14 mouse cellular contexts compared by ENCODE assay signal in genomic region chr12:81170076-81170475, GRCm38 (mm10).
DNase-seq lines count a peak whose midpoint lies in the region; ATAC-seq and TF ChIP-seq lines count a peak whose summit lies in the region.
"Had no signal": no experiment of that assay in that cellular context is flagged by ENCODE, and none has a peak within 500 bp of the region (broad histone marks: within the 10 kb centered on the region; RNA-seq: fewer than 3 reads in every experiment).

No protein-coding gene starts in this region.

- ATAC-seq in heart, postnatal 0 days (ENCODE audit: insufficient read depth, low read depth), result no peak
- no peak for ATAC-seq in heart, embryonic 11.5 days (replicated peaks; ENCODE audit: insufficient number of reproducible peaks, low FRiP score, low TSS enrichment)
- ATAC-seq in lung, embryonic 14.5 days (ENCODE audit: insufficient read depth), result no peak
- ATAC-seq: CD4-positive, CD25-positive, alpha-beta regulatory T cell, adult 4 months; forebrain, embryonic 15.5 days had no signal

- H3K4me1 ChIP-seq in heart, postnatal 0 days (ENCODE audit: control insufficient read depth, insufficient read depth), result no peaks in the 10 kb centered on the region
- H3K4me1 ChIP-seq in heart, embryonic 11.5 days (ENCODE audit: control insufficient read depth, insufficient read depth, low read length), result no peaks in the 10 kb centered on the region
- no peaks in the 10 kb centered on the region for H3K4me1 ChIP-seq in lung, embryonic 14.5 days (ENCODE audit: insufficient read depth)
- no peaks in the 10 kb centered on the region for H3K4me1 ChIP-seq in CH12.LX (ENCODE audit: control insufficient read depth in 1 of 2, insufficient read depth in 2 of 2)
- H3K4me1 ChIP-seq: forebrain, embryonic 15.5 days had no signal

- WGBS in heart, postnatal 0 days, result 73% methylated on average over 2 of the region's 2 CpGs
- WGBS in heart, embryonic 11.5 days (ENCODE audit: insufficient replicate concordance), result 82% methylated on average over 2 of the region's 2 CpGs
- 74% methylated on average over 2 of the region's 2 CpGs for WGBS in lung, embryonic 14.5 days

- no peak for TF ChIP-seq POLR2A in CH12.LX (IDR thresholded peaks at IDR 0.05; ENCODE audit: low read depth, low read length)
- TF ChIP-seq POLR2A in brain, embryonic 14.5 days (IDR thresholded peaks at IDR 0.05; ENCODE audit: borderline replicate concordance, extremely low read depth, insufficient read depth, insufficient read length, poor library complexity, severe bottlenecking), result no peak

- dilution Hi-C loops in CH12.LX (cut with MboI; ENCODE audit: extremely low pct_ligation_motif_present, extremely low pct_unique_long_range_greater_than_20kb, low sequenced_read_pairs), result no loop called here

- no peak for DNase-seq in heart, postnatal 0 days (ENCODE audit: low spot score)
- no peak for DNase-seq in lung, embryonic 14.5 days
- DNase-seq in lung, postnatal 14 days, result no peak
- DNase-seq in CH12.LX (ENCODE audit: extremely low read depth), result peak; percentile 17
- DNase-seq in brain, embryonic 14.5 days (ENCODE audit: low read depth), result no peak
- DNase-seq in spleen, postnatal 14 days (ENCODE audit: low spot score in 2 of 2), result no peak
- DNase-seq: heart, postnatal 36 days; kidney, adult 11 months; layer of hippocampus, adult 9-11 months had no signal

- no peaks in the 10 kb centered on the region for H3K79me2 ChIP-seq in CH12.LX (replicated peaks; ENCODE audit: control insufficient read depth, extremely low read depth, insufficient read depth, poor library complexity, severe bottlenecking)

- in situ Hi-C loops in CH12.LX (cut with MboI; ENCODE audit: low pct_ligation_motif_present, low pct_unique_long_range_greater_than_20kb, low sequenced_read_pairs), result no loop called here

- peak; percentile 15; the same call in 1 of the 2 replicates for TF ChIP-seq CTCF in heart, postnatal 0 days (IDR thresholded peaks at IDR 0.05; ENCODE audit: low read depth)
- peak; percentile 38 for TF ChIP-seq CTCF in lung, embryonic 14.5 days (IDR thresholded peaks at IDR 0.05; ENCODE audit: low read depth)
- TF ChIP-seq CTCF in CH12.LX (conservative IDR thresholded peaks at IDR 0.05 in 1 of 2, IDR thresholded peaks at IDR 0.05 in 1 of 2; ENCODE audit: low read depth in 2 of 2, low read length in 2 of 2), result peak; percentile 53 to 62; a peak in 3 of 4 replicates
- TF ChIP-seq CTCF in brain, embryonic 14.5 days (IDR thresholded peaks at IDR 0.05; ENCODE audit: borderline replicate concordance, extremely low read depth, insufficient read depth, insufficient read length), result peak; percentile 43; the same call in 1 of the 2 replicates

- H3K27me3 ChIP-seq in heart, postnatal 0 days (ENCODE audit: control insufficient read depth, insufficient read depth, low read length), result no peaks in the 10 kb centered on the region
- no peaks in the 10 kb centered on the region for H3K27me3 ChIP-seq in heart, embryonic 11.5 days (ENCODE audit: control insufficient read depth, insufficient read depth, low read length)
- no peaks in the 10 kb centered on the region for H3K27me3 ChIP-seq in lung, embryonic 14.5 days (ENCODE audit: insufficient read depth, low read length)
- H3K27me3 ChIP-seq in CH12.LX (replicated peaks), result no peaks in the 10 kb centered on the region
- H3K27me3 ChIP-seq: forebrain, embryonic 15.5 days had no signal

- no peak overlapping the region for H3K9ac ChIP-seq in heart, postnatal 0 days (replicated peaks; ENCODE audit: low read depth, low read length)
- no peak overlapping the region for H3K9ac ChIP-seq in heart, embryonic 11.5 days (ENCODE audit: low read depth, low read length)
- H3K9ac ChIP-seq in lung, embryonic 14.5 days, result no peak overlapping the region
- H3K9ac ChIP-seq in CH12.LX (ENCODE audit: insufficient read depth, low read depth), result no peak overlapping the region
- H3K9ac ChIP-seq: forebrain, embryonic 15.5 days; limb, embryonic 12.5 days had no signal

- no peak for TF ChIP-seq EP300 in heart, postnatal 0 days (IDR thresholded peaks at IDR 0.05; ENCODE audit: low read depth)
- no peak for TF ChIP-seq EP300 in CH12.LX (IDR thresholded peaks at IDR 0.05; ENCODE audit: low read length)

- H3K4me3 ChIP-seq in heart, postnatal 0 days (ENCODE audit: low read depth, low read length), result no peak overlapping the region
- no peak overlapping the region for H3K4me3 ChIP-seq in heart, embryonic 11.5 days (ENCODE audit: low read depth, low read length)
- H3K4me3 ChIP-seq in lung, embryonic 14.5 days (ENCODE audit: low read depth, low read length), result no peak overlapping the region
- H3K4me3 ChIP-seq in CH12.LX (replicated peaks in 1 of 3; ENCODE audit: low read depth in 2 of 3, low read length in 2 of 3, poor library complexity in 1 of 3), result no peak overlapping the region
- H3K4me3 ChIP-seq: forebrain, embryonic 15.5 days; limb, embryonic 12.5 days had no signal

- peak; percentile 26 for TF ChIP-seq RAD21 in CH12.LX (IDR thresholded peaks at IDR 0.05; ENCODE audit: low read depth, low read length)

- H3K27ac ChIP-seq in heart, postnatal 0 days (ENCODE audit: low read depth), result no peak overlapping the region
- no peak overlapping the region for H3K27ac ChIP-seq in heart, embryonic 11.5 days (ENCODE audit: low read depth, low read length)
- H3K27ac ChIP-seq in lung, embryonic 14.5 days (ENCODE audit: low read depth), result no peak overlapping the region
- no peak overlapping the region for H3K27ac ChIP-seq in CH12.LX (ENCODE audit: insufficient read depth, low read depth)
- H3K27ac ChIP-seq: forebrain, embryonic 15.5 days; limb, embryonic 12.5 days; macrophage had no signal

- H3K9me3 ChIP-seq in heart, postnatal 0 days (replicated peaks; ENCODE audit: control insufficient read depth, low read length), result no peaks in the 10 kb centered on the region
- H3K9me3 ChIP-seq in heart, embryonic 11.5 days (replicated peaks; ENCODE audit: control insufficient read depth, low read length), result no peaks in the 10 kb centered on the region
- H3K9me3 ChIP-seq in lung, embryonic 14.5 days (ENCODE audit: low read depth, low read length), result no peaks in the 10 kb centered on the region
- no peaks in the 10 kb centered on the region for H3K9me3 ChIP-seq in CH12.LX (replicated peaks; ENCODE audit: low read length)
- H3K9me3 ChIP-seq: forebrain, embryonic 15.5 days; limb, embryonic 12.5 days had no signal

- no peak overlapping the region for H3K4me2 ChIP-seq in heart, postnatal 0 days (ENCODE audit: low read depth, low read length)
- H3K4me2 ChIP-seq in heart, embryonic 11.5 days, result no peak overlapping the region
- no peak overlapping the region for H3K4me2 ChIP-seq in lung, embryonic 14.5 days
- H3K4me2 ChIP-seq in CH12.LX (ENCODE audit: insufficient read depth, low read depth, poor library complexity, severe bottlenecking), result no peak overlapping the region
- H3K4me2 ChIP-seq: forebrain, embryonic 15.5 days; limb, embryonic 12.5 days had no signal

- no peaks in the 10 kb centered on the region for H3K36me3 ChIP-seq in heart, postnatal 0 days (replicated peaks; ENCODE audit: control insufficient read depth, insufficient read depth, low read length)
- H3K36me3 ChIP-seq in heart, embryonic 11.5 days (ENCODE audit: control insufficient read depth, insufficient read depth, low read length), result no peaks in the 10 kb centered on the region
- no peaks in the 10 kb centered on the region for H3K36me3 ChIP-seq in lung, embryonic 14.5 days (ENCODE audit: insufficient read depth)
- H3K36me3 ChIP-seq in CH12.LX (replicated peaks in 1 of 2; ENCODE audit: control insufficient read depth in 1 of 2, insufficient read depth in 1 of 2, low read length in 1 of 2), result peaks cover 2 to 81% of the 10 kb centered on the region in 2 experiments
- H3K36me3 ChIP-seq: forebrain, embryonic 15.5 days; limb, embryonic 12.5 days had no signal

TF ChIP-seq in CH12.LX, 34 proteins besides CTCF, POLR2A, EP300 and RAD21:
- TF ChIP-seq RCOR1 (conservative IDR thresholded peaks at IDR 0.05; ENCODE audit: low read depth, low read length), result no peak
- peak; percentile 47 for TF ChIP-seq SMC3 (IDR thresholded peaks at IDR 0.05; ENCODE audit: low read depth, low read length)
